Mouse (Mus musculus): Measurements from ENCODE around the gene Insr.
"Not testable (repeated sequence)": the region's sequence is repeated elsewhere in the genome, so short reads cannot be mapped to it uniquely, and the experiment has no call there.

DNA sequence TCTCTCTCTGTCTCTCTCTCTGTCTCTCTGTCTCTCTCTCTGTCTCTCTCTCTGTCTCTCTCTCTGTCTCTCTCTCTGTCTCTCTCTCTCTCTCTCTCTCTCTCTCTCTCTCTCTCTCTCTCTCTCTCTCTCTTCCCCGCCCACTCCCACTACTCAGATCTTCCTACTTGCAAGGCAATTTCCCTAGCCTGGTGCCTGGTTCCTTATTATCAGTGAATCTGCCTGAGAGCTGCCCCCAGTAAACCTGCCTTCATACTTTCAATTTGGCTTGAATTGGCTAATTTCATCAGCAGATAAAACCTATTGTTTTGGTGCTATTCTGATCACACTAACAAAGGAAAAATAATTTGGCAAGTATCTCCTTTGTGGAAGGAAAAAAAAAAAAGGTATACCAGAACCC is 34.0 kb upstream of the Insr start:
- TF ChIP-seq GATA1 (IDR thresholded peaks at IDR 0.05; ENCODE audit: borderline replicate concordance, low read length); FLI1 (IDR thresholded peaks at IDR 0.05; ENCODE audit: low read length): not testable (repeated sequence)

Measured in megakaryocyte, embryonic 14.5 days (primary cell).